Mouse (Mus musculus) right cerebral cortex, postnatal 36 days (tissue): ENCODE measurements around the gene Ccdc116.

Experiments
- DNase-seq, 2 experiments: peaks; one replicate each; pipeline ENCODE4 v3.0.0; 2022; ENCODE audit warnings: low spot score in 2 of 2, mixed read lengths in 1 of 2

The Ccdc116 gene

DNA sequence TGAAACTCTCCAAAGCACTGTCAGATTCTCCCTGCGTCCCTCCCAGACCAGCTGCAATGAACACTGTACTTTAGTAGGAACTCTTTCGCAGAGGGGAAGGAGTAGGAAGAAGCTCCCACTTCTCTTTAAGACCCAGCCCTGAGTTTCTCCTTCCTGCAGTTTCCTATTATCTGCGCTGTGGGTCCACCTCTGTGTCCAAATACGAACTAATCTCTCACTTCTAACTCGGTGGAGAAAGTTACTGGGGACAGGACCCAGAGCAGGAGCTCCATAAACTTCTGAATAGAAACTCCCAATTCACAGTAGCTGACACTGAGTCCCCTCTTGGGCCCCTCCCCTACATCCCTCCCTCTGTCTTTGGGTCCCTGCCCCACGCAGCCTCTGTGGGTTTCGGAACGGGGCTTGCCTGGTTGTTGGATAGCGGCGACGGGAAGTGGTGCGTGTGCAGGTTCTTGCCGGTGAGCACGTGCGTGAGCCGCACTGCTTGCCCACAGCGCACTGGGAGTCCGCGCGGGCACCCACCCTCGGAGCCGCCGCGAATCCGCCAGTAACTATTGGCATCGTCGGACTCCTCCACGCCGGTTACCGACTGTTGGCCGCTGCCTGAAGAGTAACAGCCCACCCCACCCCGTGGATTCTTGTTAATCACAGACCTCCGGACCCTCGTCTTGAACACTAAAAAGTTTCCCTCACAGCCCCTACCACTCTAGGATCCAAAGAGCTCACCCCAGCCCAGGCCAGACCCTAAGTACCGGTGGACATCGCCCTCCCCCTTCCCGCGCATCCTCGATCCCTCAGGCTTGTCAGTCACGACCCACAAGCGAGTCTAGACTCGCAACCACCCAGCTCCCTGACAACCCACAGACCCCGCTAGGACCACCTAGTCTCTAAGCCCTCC lies 15.6 kb downstream of the Ccdc116 start:
- DNase-seq, result no peak

DNA sequence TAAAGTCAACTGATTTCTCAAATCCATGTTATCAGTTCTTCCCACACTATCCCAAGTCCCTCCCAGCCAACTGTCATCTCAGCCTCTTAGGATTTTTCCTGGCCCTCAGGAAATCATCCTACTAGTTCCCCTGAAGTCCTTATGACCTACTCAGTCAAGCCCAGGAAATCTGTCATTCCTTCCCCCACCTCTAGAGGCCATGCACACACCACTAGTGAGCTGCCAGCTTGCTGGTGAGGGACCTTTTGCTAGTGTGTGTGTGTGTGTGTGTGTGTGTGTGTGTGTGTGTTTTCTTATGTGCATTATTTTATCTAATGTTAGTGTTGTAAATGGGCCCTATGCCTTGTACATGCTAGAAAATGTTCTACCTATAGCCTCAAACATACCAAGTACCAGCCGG lies 19.7 kb downstream of the Ccdc116 start:
- DNase-seq, result no peak

DNA sequence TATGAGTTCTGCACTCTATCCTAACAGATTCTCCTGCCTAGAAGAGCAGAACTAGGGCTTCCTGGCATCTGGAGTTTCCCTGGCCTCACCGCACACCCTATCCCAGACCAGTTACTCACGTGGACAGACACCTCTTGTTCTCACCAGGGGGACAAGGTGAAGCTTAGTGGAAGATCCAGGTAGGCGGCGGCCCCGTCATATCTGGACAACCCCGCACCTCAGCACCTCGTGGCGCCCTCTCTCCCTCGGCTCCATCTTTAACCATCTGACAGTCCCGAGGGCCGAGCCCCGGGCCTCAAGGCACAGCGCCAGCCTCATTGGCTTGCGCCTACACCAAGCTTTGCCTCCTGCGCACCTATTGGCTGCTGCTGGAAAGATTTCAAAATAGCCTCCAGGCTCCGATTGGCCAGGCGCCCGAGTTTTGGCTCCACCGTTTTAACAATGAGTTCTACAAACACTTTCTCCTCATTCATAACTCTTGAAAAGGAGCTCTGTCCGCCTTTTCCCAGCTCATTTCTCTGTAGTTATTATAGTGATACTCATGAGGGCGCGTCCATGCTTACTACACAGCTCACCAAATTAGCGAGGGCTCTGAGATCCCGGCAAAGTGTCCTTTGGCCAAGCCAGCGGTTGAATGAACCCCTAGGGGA lies 22.0 kb downstream of the Ccdc116 start, which contains the start of gene 2610318N02Rik:
TSS of gene 2610318N02Rik (minus strand) at position 297 of the 650 bp plus-strand sequence.
- DNase-seq, result peak; percentile 48 to 63

DNA sequence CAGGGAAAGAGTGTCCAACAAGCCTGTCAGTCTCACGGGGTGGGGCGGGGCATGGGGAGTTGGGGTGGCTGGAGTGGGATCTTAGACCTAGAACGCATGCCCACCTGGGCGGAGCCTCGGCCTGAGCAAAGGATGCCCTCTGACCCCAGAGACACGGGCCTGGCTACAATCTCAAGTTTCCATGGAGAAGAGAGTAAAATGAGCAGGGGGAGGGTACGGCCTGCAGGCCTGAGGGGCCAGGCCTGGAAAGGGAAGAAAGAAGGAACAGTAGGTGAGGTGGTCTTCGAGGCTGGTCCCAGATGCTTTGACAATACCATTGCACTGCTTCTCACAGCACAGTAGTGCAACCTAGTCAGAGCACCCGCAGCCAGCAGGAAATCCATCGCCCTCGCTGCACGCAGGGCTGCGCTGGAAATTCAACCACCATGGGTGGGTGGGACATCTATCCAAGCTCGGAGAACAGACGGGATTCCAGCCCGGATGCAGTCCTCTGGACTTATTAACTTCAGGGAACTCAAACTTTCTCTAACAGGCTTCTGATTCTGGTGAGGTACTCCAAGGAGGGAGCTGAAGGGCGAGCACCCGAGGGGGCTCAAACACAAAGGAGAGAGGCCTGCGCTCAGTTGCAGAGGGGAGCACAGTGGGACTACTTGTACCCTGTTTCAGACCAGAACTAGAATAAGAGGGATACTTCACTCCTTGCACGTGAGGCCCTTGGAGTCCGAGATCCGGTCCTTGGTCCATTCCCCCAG lies 22.7 kb downstream of the Ccdc116 start:
- DNase-seq, result no peak

DNA sequence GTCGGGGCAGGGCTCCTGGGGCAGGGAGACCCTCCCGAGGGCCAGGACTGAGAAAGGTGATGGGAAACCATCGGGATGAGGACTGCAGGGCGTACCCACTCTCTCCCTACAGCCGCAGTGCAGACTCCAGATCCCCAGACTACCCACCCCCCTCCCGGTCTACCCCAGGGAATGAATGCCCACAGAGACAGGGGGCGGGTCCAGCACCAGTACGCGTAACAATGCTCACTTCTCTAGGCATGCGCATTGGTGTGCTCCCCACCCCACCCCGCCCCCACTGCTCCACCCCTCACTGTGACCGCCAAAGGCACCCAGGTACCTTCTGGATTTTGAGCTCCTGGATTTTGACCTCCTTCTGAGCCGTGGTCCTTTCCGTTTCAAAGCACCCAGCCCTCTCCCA lies 25.5 kb downstream of the Ccdc116 start:
- no peak for DNase-seq

DNA sequence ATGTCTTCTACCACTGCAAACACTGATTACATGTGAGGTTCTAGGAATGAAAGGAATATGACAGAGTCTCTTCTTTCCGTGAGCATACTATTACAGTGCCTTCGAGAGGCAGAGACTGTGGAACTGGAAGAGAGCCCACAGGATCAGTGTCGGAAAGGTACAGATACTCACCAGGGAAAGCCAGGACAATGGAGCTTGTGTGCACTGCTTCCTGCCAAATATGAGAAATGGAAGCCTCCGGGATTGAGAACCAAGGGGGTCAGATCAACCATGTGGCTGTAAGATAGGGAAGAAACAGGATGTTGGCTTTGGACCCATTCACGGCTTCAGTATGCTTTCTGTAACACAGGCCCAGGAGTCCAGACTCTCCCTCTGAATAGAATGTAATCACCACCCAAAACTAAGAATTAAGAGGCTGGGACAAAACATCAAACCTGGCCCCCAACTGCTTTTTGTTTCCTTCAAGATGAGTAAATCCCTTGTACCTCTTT lies 29.7 kb downstream of the Ccdc116 start:
- no peak for DNase-seq

DNA sequence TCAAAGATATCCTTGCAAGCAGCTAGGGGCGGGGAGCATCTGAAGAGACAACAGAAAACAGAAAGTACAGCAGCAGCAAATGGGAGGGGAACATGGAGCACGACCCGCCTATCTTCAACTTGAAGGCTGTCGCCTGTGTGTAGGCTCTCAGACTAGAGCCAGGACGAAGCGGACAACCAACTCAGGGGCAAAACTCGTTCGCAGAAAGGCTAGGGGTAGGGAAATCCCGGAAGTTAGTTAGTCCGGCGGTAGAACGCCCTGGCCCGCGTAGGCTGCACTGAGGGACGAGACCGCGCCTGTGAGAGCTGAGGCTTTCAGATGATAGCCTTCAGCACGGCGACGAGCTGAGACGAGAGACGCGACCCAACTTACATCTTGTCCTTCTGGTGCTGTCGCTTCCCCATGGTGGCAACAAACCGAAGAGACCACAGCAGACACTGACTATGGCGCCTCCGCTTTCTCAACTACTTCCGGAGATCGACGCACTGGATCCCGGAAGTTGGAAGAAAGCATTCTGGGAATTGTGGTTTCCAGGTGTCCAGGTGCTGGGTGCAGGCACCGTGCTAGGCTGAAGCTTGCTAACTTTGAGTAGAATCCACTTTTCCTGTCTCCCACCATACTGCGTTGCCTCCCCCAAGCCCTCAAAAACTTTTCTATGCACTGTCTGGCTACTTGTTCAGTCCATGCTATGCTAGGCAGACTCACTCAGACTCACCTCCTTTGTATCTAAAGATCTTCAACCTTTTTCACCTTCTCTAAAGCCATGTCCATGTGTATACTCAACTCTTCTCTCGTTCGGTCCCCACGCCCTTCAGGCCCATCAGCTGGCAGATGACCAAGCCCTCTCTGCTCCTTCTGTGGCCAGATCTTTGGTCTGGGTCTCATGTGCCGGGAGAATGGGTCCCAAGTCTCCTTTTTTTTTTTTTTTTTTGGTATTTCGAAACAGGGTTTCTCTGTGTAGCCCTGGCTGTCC lies 36.0 kb downstream of the Ccdc116 start, which contains the start of gene Ppil2:
TSS of gene Ppil2 (minus strand) at position 487 of the 973 bp plus-strand sequence.
- DNase-seq, result peak; percentile 61 to 77

DNA sequence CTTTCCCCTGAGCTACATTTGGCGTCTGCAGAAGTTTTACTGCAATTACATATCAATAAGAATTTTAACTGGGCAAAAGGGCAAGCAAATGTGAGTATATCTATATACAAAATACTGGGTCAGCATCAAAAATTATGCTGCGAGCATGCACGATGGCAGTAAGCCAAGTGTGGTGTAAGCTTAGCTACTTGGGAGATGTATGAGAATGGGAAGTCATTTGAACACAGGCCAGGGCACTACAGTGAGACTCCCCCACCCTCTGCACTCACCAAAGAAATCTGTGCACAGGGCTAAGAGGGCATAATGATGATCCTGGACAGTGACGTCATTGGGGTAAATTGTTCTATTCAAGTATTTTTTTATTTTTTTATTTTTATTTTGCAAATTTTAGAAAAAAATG lies 42.4 kb downstream of the Ccdc116 start:
- DNase-seq, result no peak

DNA sequence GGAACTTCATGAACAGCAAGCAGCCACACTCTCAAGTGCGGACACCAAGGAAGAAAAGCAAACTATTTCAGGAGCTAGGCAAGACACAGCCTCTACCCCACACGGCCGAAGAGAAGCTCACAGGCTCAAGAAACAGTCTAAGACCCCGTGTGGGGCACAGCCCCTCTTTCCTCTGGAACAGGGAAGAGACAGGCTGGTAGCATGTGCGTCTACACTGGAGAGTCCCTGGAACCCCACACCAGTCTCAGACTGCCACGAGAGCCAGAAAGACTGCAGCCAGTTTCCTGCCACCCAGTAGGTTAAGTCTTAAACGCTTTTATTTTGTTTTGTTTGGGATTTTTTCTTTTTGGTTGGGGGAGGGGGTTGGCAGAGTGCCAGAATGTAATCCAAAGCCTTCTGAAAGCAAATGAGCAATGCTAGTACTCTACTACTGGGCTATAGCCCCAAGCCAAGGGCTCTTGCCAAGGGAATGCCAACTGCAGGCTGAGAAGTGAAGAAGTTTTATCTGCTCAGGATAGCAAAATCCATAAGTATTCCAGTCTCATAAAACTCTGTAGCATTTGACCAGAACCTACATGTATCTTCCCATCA lies 44.3 kb downstream of the Ccdc116 start:
- DNase-seq, result no peak

DNA sequence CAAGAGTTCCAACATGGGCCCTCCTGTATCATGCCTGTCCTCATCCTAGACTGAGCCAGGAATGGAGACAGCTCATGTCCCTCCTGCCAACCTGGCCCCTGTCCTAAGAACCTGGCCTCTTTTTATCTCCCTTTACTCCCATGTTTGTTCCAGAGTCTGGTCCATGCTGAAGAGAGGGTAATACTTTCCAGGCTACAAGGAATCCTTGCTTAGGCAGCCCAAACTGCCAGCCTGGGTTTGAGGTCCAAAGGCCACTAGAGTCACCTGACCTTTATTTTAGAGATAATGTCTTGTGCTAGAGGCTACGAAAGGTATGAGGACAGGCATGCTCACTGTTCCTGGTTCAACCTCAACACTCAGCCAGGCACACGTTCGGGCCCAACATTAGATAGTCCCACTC lies 50.1 kb downstream of the Ccdc116 start:
- DNase-seq, result no peak
